Mouse (Mus musculus): ENCODE results near the gene Aif1l.

Aif1l gene

DNA sequence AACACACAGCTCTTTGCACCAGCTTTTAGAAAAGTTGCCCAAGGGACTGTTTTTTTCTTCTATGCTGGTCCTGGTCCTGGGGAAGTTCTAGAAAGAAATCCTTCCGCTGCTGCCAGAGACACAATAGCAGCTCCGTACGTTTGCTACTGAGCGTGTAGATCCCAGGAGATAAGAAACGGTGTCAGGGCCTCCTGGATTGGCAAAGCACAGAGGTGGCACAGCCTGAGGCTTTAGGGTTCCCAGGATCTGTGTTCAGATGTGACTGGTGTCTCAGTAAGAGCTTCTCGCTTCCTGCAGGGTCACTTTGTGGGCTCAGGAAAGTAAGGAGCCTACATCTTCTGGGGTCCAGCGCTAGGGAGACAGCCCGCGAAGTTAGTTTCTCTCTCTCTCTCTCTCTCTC lies 1.0 kb downstream of the Aif1l start:
- no peak for DNase-seq (ENCODE audit: extremely low read depth, insufficient read length, low spot score)

DNA sequence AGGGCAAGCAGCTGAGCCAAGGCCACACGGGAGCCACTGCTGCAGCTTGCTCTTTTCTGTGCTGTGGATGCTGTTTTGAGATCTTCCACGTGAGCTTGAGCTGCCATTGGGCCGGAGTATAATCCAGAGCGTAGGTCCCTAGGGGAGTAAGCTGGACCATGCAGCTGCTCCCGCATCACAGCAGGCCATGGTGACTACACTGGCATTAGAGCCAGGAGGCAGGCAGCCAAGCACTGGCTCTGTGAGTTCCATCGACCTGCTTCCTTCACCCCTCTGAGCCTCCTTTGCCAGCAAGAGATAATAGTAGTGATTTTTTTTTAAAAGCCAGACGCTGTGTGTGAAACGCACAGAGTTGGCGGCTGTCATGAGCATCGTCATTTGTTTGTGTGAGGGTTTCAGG lies 2.3 kb downstream of the Aif1l start:
- peak; percentile 41 for DNase-seq (ENCODE audit: extremely low read depth, insufficient read length, low spot score)

DNA sequence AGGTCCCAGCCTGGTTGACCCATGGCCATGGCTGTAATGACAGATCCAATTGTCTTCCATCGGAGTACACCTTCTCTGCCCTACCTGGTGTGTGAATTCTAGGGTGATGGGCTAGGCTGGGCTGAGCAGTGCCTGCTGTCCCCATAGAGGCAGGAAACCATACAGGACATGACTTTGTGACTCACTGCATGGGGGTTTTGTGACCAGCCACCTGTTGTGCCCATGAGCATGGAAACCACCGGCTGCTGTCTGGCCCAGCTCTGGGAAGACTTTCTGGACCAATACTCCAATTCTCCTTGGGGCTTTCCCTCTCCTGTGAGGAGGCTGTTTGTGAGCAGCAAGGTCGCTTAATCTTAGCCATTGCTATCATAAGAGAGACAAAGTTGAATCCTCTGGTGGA lies 2.8 kb downstream of the Aif1l start:
- no peak for DNase-seq (ENCODE audit: extremely low read depth, insufficient read length, low spot score)

DNA sequence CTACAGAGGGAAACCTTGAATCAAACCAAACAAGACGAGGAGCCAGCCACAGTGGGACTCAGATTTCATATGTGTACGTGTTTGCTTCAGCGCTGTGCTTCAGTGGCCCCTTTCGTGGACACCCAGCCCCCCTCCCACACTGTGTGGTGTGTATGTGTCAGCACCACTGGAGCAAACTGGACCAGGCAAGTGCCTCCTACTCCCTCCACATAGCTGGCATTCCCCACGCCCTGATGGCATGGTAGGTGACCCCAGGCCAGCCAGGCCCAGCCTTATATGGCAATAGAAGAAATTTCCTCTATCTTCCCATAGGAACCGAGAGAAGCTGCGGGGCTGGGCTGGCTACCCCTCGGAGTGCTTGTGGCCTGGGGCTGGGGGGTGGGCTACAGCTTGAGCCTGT lies 3.7 kb downstream of the Aif1l start:
- peak; percentile 30 for DNase-seq (ENCODE audit: extremely low read depth, insufficient read length, low spot score)

DNA sequence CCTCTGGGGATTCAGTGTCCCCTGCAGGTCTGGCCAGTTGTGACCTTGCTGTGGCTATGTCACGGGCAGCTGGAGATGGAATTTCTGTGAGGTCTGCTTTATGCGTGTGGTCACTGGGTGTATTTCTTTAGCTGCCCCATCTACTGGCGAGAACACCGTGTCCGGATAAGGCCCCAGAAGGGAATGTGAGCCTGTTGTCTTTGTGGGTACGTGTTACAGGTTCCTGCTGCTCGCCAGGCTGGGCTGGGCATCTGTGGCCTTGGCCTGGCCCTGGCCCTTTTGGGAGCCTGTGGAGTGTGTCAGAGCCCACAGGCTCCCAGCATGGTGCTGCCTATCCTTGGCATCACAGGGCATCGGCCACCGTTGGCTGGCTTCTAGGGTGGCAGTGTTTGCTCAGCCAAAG lies 4.8 kb downstream of the Aif1l start:
- DNase-seq (ENCODE audit: extremely low read depth, insufficient read length, low spot score), result peak; percentile 76

DNA sequence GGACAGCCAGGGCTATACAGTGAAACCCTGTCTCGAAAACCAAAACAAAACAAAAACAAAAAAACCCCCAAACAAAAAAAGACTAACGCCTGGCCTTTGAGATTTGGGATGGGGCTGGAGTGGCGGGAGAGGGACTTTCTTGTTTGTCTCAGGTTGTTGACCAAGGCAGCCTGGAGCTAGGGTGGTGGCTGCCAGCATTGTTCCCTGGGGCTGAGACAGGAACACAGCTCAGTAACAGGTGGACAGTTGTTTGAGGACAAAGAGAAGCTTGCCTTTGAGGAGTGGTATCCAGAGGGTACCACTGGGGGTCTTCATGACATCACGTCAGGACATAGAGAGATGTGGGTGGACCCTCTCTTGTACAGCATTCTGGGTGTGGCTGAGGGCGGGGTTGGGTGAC lies 5.7 kb downstream of the Aif1l start:
- DNase-seq (ENCODE audit: extremely low read depth, insufficient read length, low spot score), result no peak

DNA sequence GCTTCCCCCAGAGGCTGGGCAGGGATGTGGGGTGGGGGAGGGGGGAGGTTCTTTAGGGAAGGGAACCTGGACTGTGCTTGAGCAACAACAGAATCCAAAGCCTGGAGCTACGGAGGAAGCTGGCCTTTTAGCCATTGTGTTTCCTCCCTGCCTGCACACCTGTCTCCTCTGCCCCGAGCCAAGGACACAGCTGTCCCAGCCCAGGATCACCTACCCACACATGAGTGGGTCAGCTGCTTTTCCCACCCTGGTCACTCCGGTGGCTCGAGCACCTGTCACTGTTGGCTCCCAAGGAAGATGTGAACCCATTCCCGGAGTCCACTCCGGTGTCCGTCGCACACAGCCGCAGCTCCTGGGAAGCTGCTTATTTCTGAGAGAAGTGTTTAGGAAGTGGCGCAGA lies 7.3 kb downstream of the Aif1l start:
- no peak for DNase-seq (ENCODE audit: extremely low read depth, insufficient read length, low spot score)

DNA sequence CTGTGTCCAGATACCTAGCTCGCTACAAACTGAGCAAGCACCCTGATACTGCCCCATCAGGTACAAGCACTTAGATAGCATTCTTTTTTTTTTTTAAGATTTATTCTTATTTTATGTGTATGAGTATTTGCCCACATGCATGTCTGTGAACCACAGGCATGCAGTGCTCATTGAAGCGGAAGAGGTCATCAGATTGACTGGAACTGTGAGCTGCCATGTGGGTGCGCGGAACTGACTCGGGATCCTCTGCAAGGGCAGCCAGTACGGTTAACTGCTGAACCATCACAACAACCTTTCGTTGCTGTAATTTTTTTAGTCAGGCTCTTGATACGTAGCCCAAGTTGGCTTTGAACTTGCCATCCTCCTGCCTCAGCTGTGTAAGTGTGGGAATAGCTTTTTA lies 11.0 kb downstream of the Aif1l start:
- peak; percentile 20 for DNase-seq (ENCODE audit: extremely low read depth, insufficient read length, low spot score)

DNA sequence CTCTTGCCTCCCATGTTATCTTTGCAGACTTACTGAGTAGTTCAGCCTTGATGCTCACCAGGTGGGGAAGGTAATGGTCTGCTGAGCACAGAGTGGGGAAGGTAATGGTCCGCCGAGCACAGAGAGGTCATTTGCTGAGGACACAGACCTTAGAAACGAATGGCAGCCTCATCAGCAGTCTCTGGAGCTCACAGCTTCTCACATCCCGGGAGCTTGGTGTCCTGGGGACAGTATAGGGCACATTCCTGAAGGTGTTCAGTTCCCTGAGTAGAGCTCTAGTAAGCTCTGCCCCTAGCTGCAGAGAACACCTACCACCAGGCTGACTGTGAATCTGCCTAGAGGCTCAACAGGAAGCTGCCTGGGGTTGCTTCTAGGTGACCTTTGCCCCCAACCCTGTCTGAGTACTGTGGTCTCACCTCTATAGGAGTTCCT lies 11.9 kb downstream of the Aif1l start:
- DNase-seq (ENCODE audit: extremely low read depth, insufficient read length, low spot score), result no peak

DNA sequence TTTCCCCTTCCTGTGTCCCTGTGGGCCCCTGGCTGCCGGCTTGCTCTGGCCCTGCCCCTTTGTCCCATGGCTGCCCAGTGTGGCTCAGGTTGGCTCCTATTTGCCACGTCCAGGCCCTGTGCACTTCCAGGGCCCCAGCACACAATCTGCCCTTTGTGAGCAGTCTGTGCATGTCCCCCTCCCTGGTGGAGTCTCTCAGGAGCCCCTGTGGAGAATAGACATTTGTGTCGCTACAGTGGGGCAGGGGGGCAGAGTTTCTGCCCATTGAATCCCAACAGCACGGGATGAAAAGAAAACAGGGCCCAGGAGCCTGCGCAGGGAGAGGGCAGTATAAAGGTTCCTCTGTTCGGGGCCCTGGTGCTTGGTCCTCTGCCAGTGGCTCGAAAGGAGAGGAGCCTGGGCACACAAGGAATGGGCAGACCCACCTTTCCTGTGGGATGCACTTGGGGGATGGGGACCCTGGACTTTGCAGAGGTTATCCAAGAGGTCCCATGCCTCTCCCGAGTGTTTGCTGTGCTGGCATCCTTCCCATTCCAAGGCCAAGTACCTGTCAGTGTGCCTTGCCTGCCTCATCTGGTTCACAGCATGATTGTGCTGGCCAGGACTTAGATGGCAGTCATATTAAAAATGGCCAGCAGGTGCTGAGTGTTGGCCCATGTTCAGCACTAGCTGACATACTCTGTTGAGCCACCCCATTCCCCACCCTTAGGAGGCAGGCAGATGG lies 12.7 kb downstream of the Aif1l start:
- peak; percentile 44 for DNase-seq (ENCODE audit: extremely low read depth, insufficient read length, low spot score)

DNA sequence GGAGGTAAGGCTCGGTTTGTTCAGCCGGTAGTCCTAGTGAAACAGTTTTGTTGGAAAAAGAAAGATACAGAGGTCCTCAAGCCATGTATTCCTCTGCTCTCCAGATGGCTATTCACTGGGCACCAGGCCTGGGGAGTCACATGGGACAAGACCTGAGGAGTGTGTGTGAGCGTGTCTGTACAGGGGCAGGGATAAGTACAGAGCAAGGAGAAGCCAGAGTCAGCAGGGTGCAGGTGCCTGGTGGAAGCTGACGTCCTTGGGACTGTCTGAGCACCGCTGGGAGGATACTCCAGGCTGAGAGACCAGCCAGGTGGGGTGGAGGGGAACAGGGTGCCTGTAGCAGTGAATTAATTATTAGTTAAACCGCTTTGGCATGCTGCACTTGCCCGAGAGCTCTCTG lies 13.6 kb downstream of the Aif1l start:
- DNase-seq (ENCODE audit: extremely low read depth, insufficient read length, low spot score), result no peak

DNA sequence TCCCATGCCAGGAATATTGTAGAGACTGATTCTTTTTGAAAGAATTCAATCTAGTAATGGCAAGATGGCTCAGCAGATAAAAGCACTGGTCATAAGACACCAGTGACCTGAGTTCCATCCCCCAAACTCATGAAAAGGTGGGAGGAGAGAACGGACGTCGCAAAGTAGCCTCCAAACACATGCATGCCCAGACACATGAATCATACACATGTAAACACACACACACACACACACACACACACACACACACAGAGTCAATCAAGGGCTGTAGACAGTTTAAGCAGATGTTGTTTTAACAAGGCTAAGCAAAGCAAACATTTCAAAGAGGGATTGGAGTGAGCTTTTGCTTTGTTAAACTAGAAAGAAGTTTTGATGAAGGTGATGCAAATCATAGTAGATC lies 14.3 kb downstream of the Aif1l start:
- no peak for DNase-seq (ENCODE audit: extremely low read depth, insufficient read length, low spot score)

DNA sequence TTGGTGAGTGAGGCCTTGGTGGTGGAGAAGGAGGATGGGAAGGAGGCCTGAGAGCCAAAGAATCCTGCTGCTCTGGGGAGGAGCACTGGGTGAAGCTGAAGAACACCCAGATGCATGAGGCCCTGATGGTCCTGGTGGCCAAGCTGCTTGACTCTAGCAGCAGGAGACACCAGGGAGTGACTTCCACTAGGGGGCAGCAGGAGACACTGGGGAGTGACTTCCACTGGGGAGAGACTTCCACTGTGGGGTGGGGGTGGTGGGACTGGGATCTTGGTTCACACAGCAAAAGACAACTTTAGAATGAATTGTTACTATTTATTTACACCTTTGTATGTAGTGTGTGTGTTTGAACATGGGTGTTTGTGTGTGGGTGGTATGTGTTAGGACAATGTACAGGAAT lies 15.2 kb downstream of the Aif1l start:
- DNase-seq (ENCODE audit: extremely low read depth, insufficient read length, low spot score), result no peak

DNA sequence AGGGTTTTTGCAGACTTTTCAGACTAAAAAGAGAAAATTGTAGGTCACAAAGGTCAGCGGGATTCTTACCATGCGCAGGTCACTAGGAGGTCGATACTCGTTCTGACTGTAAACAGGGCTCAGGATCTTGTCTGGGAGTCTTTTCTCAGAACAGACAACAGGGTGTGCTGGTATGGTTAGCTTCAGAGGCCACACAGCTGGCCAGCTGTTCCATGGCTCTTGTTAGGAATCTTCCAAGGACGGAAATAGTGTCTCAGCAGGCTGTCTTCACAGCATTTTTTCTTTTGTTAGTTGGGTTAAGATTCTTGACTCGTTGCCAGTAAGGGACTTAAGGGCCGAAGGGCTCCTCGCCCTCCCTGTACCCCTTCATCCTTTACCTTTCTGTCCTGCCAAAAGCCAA lies 16.9 kb downstream of the Aif1l start:
- DNase-seq (ENCODE audit: extremely low read depth, insufficient read length, low spot score), result no peak

DNA sequence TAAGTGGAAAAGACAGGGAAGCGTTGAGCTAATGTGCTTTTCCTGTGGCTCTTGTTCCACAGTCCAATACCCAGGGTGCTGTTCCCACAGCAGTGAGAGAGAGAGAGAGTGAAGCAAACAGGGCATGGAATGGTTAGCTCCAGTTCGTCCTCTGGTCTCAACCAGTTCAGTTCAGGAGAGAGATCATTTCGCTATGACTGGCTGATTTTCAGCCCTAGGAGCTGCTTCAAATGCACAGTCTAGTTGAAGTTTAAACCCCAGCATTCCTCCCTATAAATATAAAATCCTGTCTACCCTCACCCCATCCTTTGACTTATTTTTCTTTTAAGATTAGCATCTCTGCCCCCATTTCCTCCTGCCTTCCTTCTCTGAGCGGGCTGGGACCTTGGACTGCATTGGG lies 22.6 kb downstream of the Aif1l start:
- DNase-seq (ENCODE audit: extremely low read depth, insufficient read length, low spot score), result no peak

DNA sequence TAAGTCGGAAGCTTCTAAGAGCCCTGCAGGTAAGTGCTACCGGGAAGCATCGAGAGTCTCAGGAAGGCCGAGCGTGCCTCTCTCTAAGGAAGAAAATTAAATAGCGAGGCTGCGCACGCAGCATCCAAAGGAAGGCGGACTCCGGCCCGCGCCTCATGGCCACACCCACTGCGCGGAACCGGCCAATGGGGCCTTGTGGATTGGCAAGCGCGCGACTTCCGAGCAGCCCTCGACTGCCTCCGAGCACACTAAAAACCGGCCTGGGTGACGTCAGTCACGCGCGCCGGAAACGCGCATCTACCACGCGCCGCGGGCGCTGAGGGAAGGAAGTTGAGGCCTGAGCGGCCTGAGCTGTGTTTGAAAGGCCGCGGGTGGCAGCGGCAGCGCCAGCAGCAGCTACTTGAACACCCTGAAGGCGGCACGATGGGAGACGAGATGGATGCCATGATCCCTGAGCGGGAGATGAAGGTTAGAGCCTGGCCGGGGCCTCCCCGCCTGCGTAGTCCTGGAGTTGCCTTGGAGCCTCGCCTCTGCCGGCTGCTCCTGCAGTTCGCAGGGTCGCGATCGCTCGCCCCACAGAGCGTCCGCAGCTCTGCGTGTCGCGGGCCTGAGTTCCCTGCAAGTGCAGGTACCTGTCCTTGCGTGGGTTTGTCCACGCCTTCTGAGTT lies 24.3 kb downstream of the Aif1l start, which contains the start of gene Nup214:
Nup214 (plus strand) TSS at position 296 of the 668 bp plus-strand sequence.
- DNase-seq (ENCODE audit: extremely low read depth, insufficient read length, low spot score), result peak; percentile 99

DNA sequence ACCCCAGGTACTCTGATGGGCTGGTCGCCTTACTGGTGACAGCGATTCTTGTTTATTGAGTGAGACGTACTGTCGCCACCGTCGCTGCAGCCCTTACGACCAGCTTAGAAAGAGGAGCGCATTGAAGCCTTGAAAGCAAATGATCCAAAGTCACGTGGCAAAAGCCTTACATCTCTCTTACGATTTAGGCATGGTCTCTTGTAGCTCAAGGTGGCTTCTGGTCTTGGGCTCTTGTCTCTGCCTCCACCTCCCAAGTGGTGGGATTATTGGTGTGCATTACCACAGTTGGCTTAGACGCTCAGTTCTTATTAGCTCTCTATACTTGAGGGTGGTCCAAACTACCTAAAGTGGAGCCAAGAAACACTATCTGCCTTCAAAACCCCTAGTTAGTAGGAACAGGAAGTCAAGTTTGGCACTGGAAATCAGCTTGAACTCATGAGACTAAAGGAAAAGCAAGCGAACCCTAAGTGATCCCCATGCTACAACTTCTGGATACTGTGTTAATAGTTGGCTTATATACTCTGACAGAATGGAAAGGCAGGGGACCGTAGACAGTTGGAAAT lies 25.0 kb downstream of the Aif1l start:
- DNase-seq (ENCODE audit: extremely low read depth, insufficient read length, low spot score), result no peak

DNA sequence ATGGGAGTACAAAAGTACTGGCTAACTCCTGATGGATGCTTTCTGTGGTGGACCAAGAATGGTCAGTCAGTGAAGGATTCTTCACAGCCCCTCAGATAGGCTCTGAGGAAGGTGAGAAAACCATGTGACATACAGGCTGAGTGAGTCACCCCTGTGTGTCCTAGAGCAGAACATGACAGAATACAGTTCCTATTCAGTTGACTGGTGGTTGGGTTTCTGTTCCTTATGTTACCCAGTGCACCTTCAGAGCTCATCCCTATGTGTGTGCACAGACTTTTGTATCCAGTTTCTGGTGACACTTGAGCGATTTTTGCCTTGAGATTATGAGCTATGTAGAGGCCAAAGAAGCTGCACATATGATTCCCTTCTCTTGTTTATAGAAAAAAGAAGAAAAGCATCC lies 37.8 kb downstream of the Aif1l start:
- no peak for DNase-seq (ENCODE audit: extremely low read depth, insufficient read length, low spot score)

DNA sequence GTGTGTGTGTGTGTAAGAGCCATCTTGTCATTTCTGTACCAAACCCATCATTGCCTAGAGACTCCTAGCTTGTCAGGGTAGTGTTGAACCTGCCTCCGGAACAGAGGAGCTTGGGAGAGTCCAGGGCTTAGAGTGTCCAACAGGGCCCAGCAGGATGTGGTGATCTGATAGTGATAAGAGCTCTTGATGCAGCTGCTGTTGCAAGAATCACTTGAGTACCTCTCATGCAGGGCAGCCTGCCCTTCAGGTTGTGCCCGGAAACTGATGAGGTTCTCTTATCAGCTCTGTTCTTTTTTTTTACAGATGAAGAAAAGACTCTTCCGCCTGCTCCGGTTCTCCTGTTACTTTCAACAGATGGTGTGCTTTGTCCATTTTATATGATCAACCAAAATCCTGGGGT lies 41.0 kb downstream of the Aif1l start:
- DNase-seq (ENCODE audit: extremely low read depth, insufficient read length, low spot score), result no peak

DNA sequence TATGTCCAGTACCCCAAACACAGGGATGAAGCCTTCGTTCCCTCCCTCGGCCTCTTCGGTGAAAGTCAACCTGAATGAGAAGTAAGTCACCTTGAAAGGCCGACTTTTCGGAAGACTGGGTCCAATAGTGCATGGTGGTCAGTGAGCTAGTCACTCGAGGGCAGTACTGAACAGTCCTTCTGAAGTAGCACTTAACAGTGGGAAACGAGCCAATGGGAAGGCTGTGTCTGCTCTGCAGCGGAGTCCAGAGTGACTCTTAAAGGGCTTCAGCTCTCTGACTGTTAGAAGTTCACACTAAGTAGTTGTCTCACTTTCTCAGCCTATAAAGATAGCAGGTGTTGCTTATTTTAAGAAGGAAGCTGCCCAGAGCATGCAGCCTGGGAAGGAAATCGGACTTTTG lies 45.0 kb downstream of the Aif1l start:
- no peak for DNase-seq (ENCODE audit: extremely low read depth, insufficient read length, low spot score)

DNA sequence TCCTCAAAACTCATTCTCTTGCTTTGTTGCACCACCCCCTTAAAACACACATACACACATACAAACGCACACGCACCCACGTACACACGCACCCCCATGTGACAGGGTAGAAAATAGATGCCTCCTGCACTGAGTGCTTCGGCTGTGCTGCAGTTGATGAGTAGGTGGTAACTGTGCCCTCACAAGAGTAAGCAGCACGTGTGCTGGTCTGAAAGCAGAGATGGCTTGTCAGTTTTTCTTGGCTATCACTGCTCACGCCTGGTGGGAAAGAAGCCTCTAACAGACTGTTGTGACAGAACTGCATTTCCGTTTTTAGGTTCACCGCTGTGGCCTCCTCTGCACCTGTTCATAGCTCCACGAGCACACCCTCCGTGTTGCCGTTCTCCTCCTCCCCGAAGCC lies 46.1 kb downstream of the Aif1l start:
- no peak for DNase-seq (ENCODE audit: extremely low read depth, insufficient read length, low spot score)

DNA sequence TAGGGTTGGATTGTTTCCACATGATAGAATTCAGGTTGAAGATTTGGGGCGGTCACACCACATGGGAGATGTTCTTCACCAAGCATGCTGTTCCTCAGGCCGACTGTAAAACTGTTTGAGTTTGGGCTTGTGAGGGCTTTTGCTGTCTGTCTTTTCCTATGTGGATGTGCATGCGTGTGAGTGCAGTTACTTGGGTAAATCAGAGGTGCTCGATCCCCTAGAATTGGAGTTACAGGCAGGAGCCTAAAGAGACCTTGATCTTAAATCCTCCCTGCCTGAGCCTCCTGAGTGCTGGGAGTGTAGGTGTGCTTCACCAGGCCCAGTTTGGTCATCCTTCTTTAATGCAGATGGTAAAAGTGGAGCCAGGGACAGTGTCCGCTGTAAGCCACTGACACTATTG lies 47.6 kb downstream of the Aif1l start:
- no peak for DNase-seq (ENCODE audit: extremely low read depth, insufficient read length, low spot score)
